Mouse (Mus musculus): ENCODE results near the gene Cldn10.
"Not testable (repeated sequence)": the region's sequence is repeated elsewhere in the genome, so short reads cannot be mapped to it uniquely, and the experiment has no call there.

Cldn10 gene

GRCm38 (mm10) chr14:118787621-118788020, at the start of gene Cldn10:
Cldn10 (plus strand) TSS chr14:118787908.
- no peak for DNase-seq (ENCODE audit: low spot score in 2 of 2)

- DNase-seq (ENCODE audit: low spot score in 2 of 2), result no peak
Observed at GRCm38 (mm10) chr14:118741780-118742179, 45.9 kb upstream of the Cldn10 start.

GRCm38 (mm10) chr14:118742862-118743261, 44.8 kb upstream of the Cldn10 start:
- DNase-seq (ENCODE audit: low spot score in 2 of 2), result no peak

- no peak for DNase-seq (ENCODE audit: low spot score in 2 of 2)
Observed at GRCm38 (mm10) chr14:118749068-118749467, 38.6 kb upstream of the Cldn10 start.

- no peak for DNase-seq (ENCODE audit: low spot score in 2 of 2)
Observed at GRCm38 (mm10) chr14:118749715-118750114, 38.0 kb upstream of the Cldn10 start.

- DNase-seq (ENCODE audit: low spot score in 2 of 2), result no peak
Observed at GRCm38 (mm10) chr14:118750505-118751192, 37.1 kb upstream of the Cldn10 start.

- no peak for DNase-seq (ENCODE audit: low spot score in 2 of 2)
Observed at GRCm38 (mm10) chr14:118751193-118751753, 36.4 kb upstream of the Cldn10 start.

- no peak for DNase-seq (ENCODE audit: low spot score in 2 of 2)
Observed at GRCm38 (mm10) chr14:118756015-118756414, 31.7 kb upstream of the Cldn10 start.

GRCm38 (mm10) chr14:118756566-118756965, 31.1 kb upstream of the Cldn10 start:
- DNase-seq (ENCODE audit: low spot score in 2 of 2), result no peak

GRCm38 (mm10) chr14:118763362-118763761, 24.3 kb upstream of the Cldn10 start:
- not testable (repeated sequence) for DNase-seq (ENCODE audit: low spot score in 2 of 2)

GRCm38 (mm10) chr14:118763917-118764495, 23.7 kb upstream of the Cldn10 start:
- no peak for DNase-seq (ENCODE audit: low spot score in 2 of 2)

GRCm38 (mm10) chr14:118765306-118765705, 22.4 kb upstream of the Cldn10 start:
- no peak for DNase-seq (ENCODE audit: low spot score in 2 of 2)

- DNase-seq (ENCODE audit: low spot score in 2 of 2), result no peak
Observed at GRCm38 (mm10) chr14:118765951-118766350, 21.8 kb upstream of the Cldn10 start.

- DNase-seq (ENCODE audit: low spot score in 2 of 2), result no peak
Observed at GRCm38 (mm10) chr14:118766368-118766767, 21.3 kb upstream of the Cldn10 start.

- DNase-seq (ENCODE audit: low spot score in 2 of 2), result peak; percentile 53 to 75
Observed at GRCm38 (mm10) chr14:118767673-118768353, 19.9 kb upstream of the Cldn10 start.

- DNase-seq (ENCODE audit: low spot score in 2 of 2), result no peak
Observed at GRCm38 (mm10) chr14:118768354-118768713, 19.4 kb upstream of the Cldn10 start.

- DNase-seq (ENCODE audit: low spot score in 2 of 2), result no peak
Observed at GRCm38 (mm10) chr14:118773668-118774067, 14.0 kb upstream of the Cldn10 start.

- DNase-seq (ENCODE audit: low spot score in 2 of 2), result no peak
Observed at GRCm38 (mm10) chr14:118774507-118775428, 12.9 kb upstream of the Cldn10 start.

GRCm38 (mm10) chr14:118775554-118775953, 12.2 kb upstream of the Cldn10 start:
- DNase-seq (ENCODE audit: low spot score in 2 of 2), result no peak

- no peak for DNase-seq (ENCODE audit: low spot score in 2 of 2)
Observed at GRCm38 (mm10) chr14:118776372-118776771, 11.3 kb upstream of the Cldn10 start.

- no peak for DNase-seq (ENCODE audit: low spot score in 2 of 2)
Observed at GRCm38 (mm10) chr14:118777478-118777877, 10.2 kb upstream of the Cldn10 start.

- no peak for DNase-seq (ENCODE audit: low spot score in 2 of 2)
Observed at GRCm38 (mm10) chr14:118781601-118782000, 6.1 kb upstream of the Cldn10 start.

All from natural killer cell, adult 2 months (primary cell).